In genomic region chr6:99101489-99101908, GRCm38 (mm10) we compare ENCODE assay signal across 9 mouse cellular contexts.
DNase-seq lines count a peak whose midpoint lies in the region; ATAC-seq lines count a peak whose summit lies in the region.
"Had no signal": no experiment of that assay in that cellular context is flagged by ENCODE, and none has a peak within 500 bp of the region (broad histone marks: within the 10 kb centered on the region; RNA-seq: fewer than 3 reads in every experiment).

No protein-coding gene starts in this region.

- peaks cover 68% of the 10 kb centered on the region for H3K4me1 ChIP-seq in midbrain, embryonic 10.5 days
- H3K4me1 ChIP-seq in midbrain, embryonic 16.5 days (ENCODE audit: control insufficient read depth, insufficient read depth, low read length), result peaks cover 12% of the 10 kb centered on the region
- H3K4me1 ChIP-seq in heart, embryonic 15.5 days (replicated peaks), result peaks cover 43% of the 10 kb centered on the region
- peaks cover 46% of the 10 kb centered on the region for H3K4me1 ChIP-seq in limb, embryonic 12.5 days (replicated peaks)

- no peak overlapping the region for H3K4me2 ChIP-seq in midbrain, embryonic 16.5 days (ENCODE audit: low read length)
- peak overlapping the region; percentile 60 for H3K4me2 ChIP-seq in heart, embryonic 15.5 days
- peak overlapping the region; percentile 42 for H3K4me2 ChIP-seq in limb, embryonic 12.5 days

- no peaks in the 10 kb centered on the region for H3K27me3 ChIP-seq in midbrain, embryonic 10.5 days (ENCODE audit: low read depth, poor library complexity, severe bottlenecking)
- no peaks in the 10 kb centered on the region for H3K27me3 ChIP-seq in midbrain, embryonic 16.5 days (ENCODE audit: control insufficient read depth, insufficient read depth, low read depth, low read length)
- no peaks in the 10 kb centered on the region for H3K27me3 ChIP-seq in heart, embryonic 15.5 days
- peaks cover 4% of the 10 kb centered on the region; the same call in 1 of the 2 replicates for H3K27me3 ChIP-seq in limb, embryonic 12.5 days
- H3K27me3 ChIP-seq: Patski had no signal

- intact Hi-C loops in left cerebral cortex, postnatal 25 days (cut with DNase I), result no loop called here

- H3K27ac ChIP-seq in midbrain, embryonic 10.5 days (replicated peaks), result peak overlapping the region; percentile 83
- no peak overlapping the region for H3K27ac ChIP-seq in midbrain, embryonic 16.5 days (ENCODE audit: low read length)
- H3K27ac ChIP-seq in heart, embryonic 15.5 days, result peak overlapping the region; percentile 90
- H3K27ac ChIP-seq in limb, embryonic 12.5 days, result peak overlapping the region; percentile 86

- peak overlapping the region; percentile 11; the same call in 1 of the 2 replicates for H3K4me3 ChIP-seq in midbrain, embryonic 10.5 days
- H3K4me3 ChIP-seq in midbrain, embryonic 16.5 days (ENCODE audit: low read depth, low read length), result no peak overlapping the region
- H3K4me3 ChIP-seq in heart, embryonic 15.5 days, result peak overlapping the region; percentile 24
- H3K4me3 ChIP-seq in limb, embryonic 12.5 days (replicated peaks), result no peak overlapping the region

- no peaks in the 10 kb centered on the region for H3K9me3 ChIP-seq in midbrain, embryonic 10.5 days (replicated peaks)
- H3K9me3 ChIP-seq in midbrain, embryonic 16.5 days (replicated peaks; ENCODE audit: control insufficient read depth, low read length, poor library complexity, severe bottlenecking), result no peaks in the 10 kb centered on the region
- no peaks in the 10 kb centered on the region for H3K9me3 ChIP-seq in heart, embryonic 15.5 days (replicated peaks)
- H3K9me3 ChIP-seq in limb, embryonic 12.5 days, result no peaks in the 10 kb centered on the region

- no peaks in the 10 kb centered on the region for H3K36me3 ChIP-seq in midbrain, embryonic 10.5 days
- no peaks in the 10 kb centered on the region for H3K36me3 ChIP-seq in midbrain, embryonic 16.5 days (ENCODE audit: control insufficient read depth, insufficient read depth, low read length)
- no peaks in the 10 kb centered on the region for H3K36me3 ChIP-seq in heart, embryonic 15.5 days
- H3K36me3 ChIP-seq in limb, embryonic 12.5 days, result no peaks in the 10 kb centered on the region

- DNase-seq in midbrain, embryonic 10.5 days (ENCODE audit: low spot score), result peak; percentile 56
- DNase-seq in ovary, adult 18-20 months (ENCODE audit: low spot score), result peak; percentile 37
- no peak for DNase-seq in left cerebral cortex, adult 18-20 months (ENCODE audit: low spot score in 2 of 2)
- DNase-seq in left cerebral cortex, postnatal 25 days (ENCODE audit: low spot score in 2 of 2), result no peak

- no peak overlapping the region for H3K9ac ChIP-seq in midbrain, embryonic 16.5 days (ENCODE audit: low read depth, low read length)
- no peak overlapping the region for H3K9ac ChIP-seq in heart, embryonic 15.5 days
- H3K9ac ChIP-seq in limb, embryonic 12.5 days (replicated peaks), result peak overlapping the region; percentile 42

- no peak for ATAC-seq in midbrain, embryonic 16.5 days
- peak; percentile 63; the same call in 1 of the 2 replicates for ATAC-seq in heart, embryonic 15.5 days (replicated peaks; ENCODE audit: insufficient number of reproducible peaks, insufficient read depth, low FRiP score, low read depth)
- no peak for ATAC-seq in limb, embryonic 12.5 days (ENCODE audit: insufficient number of reproducible peaks, insufficient read depth, low FRiP score, low TSS enrichment, low read depth)
- no peak for ATAC-seq in megakaryocyte progenitor cell, adult 5-6 weeks (replicated peaks; ENCODE audit: poor library complexity)
- ATAC-seq: Patski had no signal

- WGBS in midbrain, embryonic 10.5 days, result 2% methylated on average over 6 of the region's 6 CpGs
- 4% methylated on average over 5 of the region's 6 CpGs for WGBS in midbrain, embryonic 16.5 days
- WGBS in heart, embryonic 15.5 days, result 5% methylated on average over 6 of the region's 6 CpGs
- WGBS in limb, embryonic 12.5 days, result 6% methylated on average over 6 of the region's 6 CpGs

Comparison
In these comparisons a context has a peak if more than half of its experiments do, and no peak if none do; other contexts are left out.
1. H3K4me3 ChIP-seq: peak in midbrain, embryonic 10.5 days (single experiment) and heart, embryonic 15.5 days (single experiment); none in midbrain, embryonic 16.5 days (single experiment) and limb, embryonic 12.5 days (single experiment).
2. DNase-seq: peak in midbrain, embryonic 10.5 days (single experiment) and ovary, adult 18-20 months (single experiment); none in left cerebral cortex, adult 18-20 months (0 of 2) and left cerebral cortex, postnatal 25 days (0 of 2).